Mouse (Mus musculus) megakaryocyte, embryonic 14.5 days (primary cell): ENCODE data around the gene Sema5a.

Experiments used
- FLI1 ChIP-seq: IDR thresholded peaks from 2 replicates; pipeline ENCODE4 v1.6.1; 2012; ENCODE audit warnings: low read length, inconsistent platforms, mixed read lengths
- GATA1 ChIP-seq: IDR thresholded peaks from 3 replicates; pipeline ENCODE4 v1.6.1; 2012; ENCODE audit warnings: mixed read lengths, low read length, inconsistent platforms, borderline replicate concordance

GRCm38 (mm10) chr15:32545455-32545854, 300.8 kb downstream of the Sema5a start:
- no peak for TF ChIP-seq GATA1
- no peak for TF ChIP-seq FLI1
